8 mouse cellular contexts compared by ENCODE assay signal in genomic region chr4:63404205-63404604, GRCm38 (mm10). TPM values are rescaled to one million over a fixed set of nuclear protein-coding genes. Genes with fewer than 3 reads are reported as not detected.
A peak's percentile ranks its signal among the peaks of the same experiment; 100 is the strongest.
DNase-seq lines count a peak whose midpoint lies in the region; ATAC-seq lines count a peak whose summit lies in the region.

No protein-coding gene starts in this region.

- 0 out of 2 replicates have a peak overlapping the region, but pooled peaks have one; percentile 7 for H3K27ac ChIP-seq in liver, embryonic 11.5 days (ENCODE audit: low read depth, low read length)
- peak overlapping the region; percentile 88 for H3K27ac ChIP-seq in forebrain, embryonic 16.5 days (ENCODE audit: low read length)

- no peaks in the 10 kb centered on the region for H3K36me3 ChIP-seq in liver, embryonic 11.5 days (ENCODE audit: control insufficient read depth, insufficient read depth, low read length)
- no peaks in the 10 kb centered on the region for H3K36me3 ChIP-seq in forebrain, embryonic 16.5 days (ENCODE audit: control insufficient read depth, insufficient read depth)

- peaks cover 60% of the 10 kb centered on the region for H3K4me1 ChIP-seq in liver, embryonic 11.5 days (replicated peaks; ENCODE audit: control insufficient read depth, insufficient read depth, low read length)
- H3K4me1 ChIP-seq in forebrain, embryonic 16.5 days (replicated peaks; ENCODE audit: control insufficient read depth, insufficient read depth, low read length) = peaks cover 80% of the 10 kb centered on the region

- H3K27me3 ChIP-seq in liver, embryonic 11.5 days (replicated peaks; ENCODE audit: control insufficient read depth, insufficient read depth, low read length) = no peaks in the 10 kb centered on the region; the same call in 1 of the 2 replicates
- no peaks in the 10 kb centered on the region for H3K27me3 ChIP-seq in forebrain, embryonic 16.5 days (replicated peaks; ENCODE audit: control insufficient read depth, insufficient read depth, low read length)

- 53% methylated on average over 7 of the region's 7 CpGs for WGBS in liver, embryonic 11.5 days
- 80% methylated on average over 7 of the region's 7 CpGs for WGBS in forebrain, embryonic 16.5 days

- ATAC-seq in liver, embryonic 11.5 days (replicated peaks; ENCODE audit: low FRiP score) = no peak
- ATAC-seq in forebrain, embryonic 16.5 days = no peak

- DNase-seq in liver, embryonic 11.5 days (ENCODE audit: low spot score) = no peak
- DNase-seq in liver = no peak
- DNase-seq in lung, postnatal 25 days (ENCODE audit: low spot score) = peak; percentile 74
- DNase-seq in thymus, postnatal 10 days (ENCODE audit: low spot score in 2 of 2) = peak; percentile 54 to 61
- no peak for DNase-seq in left cerebral cortex, postnatal 14 days (ENCODE audit: low spot score in 2 of 2)
- DNase-seq in gastrocnemius, postnatal 10 days = no peak
- no peak for DNase-seq in left cerebral cortex, adult 11 months (ENCODE audit: low spot score)

- no peak overlapping the region for H3K4me3 ChIP-seq in liver, embryonic 11.5 days (ENCODE audit: low read depth, low read length)
- no peak overlapping the region for H3K4me3 ChIP-seq in forebrain, embryonic 16.5 days (replicated peaks; ENCODE audit: low read length)

- intact Hi-C loops in left cerebral cortex, postnatal 14 days (cut with DNase I) = loop anchor here (2.0 to 10.0 kb wide), 2 partner anchors 219 to 245 kb away; no protein-coding TSS in a partner anchor

- H3K9me3 ChIP-seq in liver, embryonic 11.5 days (ENCODE audit: control insufficient read depth, low read length) = no peaks in the 10 kb centered on the region
- no peaks in the 10 kb centered on the region for H3K9me3 ChIP-seq in forebrain, embryonic 16.5 days (ENCODE audit: control insufficient read depth, low read length)

- H3K4me2 ChIP-seq in liver, embryonic 11.5 days = peak overlapping the region; percentile 65
- H3K4me2 ChIP-seq in forebrain, embryonic 16.5 days (ENCODE audit: low read length) = no peak overlapping the region; the same call in 1 of the 2 replicates

- no peak overlapping the region for H3K9ac ChIP-seq in liver, embryonic 11.5 days (ENCODE audit: low read depth, low read length)
- H3K9ac ChIP-seq in forebrain, embryonic 16.5 days (replicated peaks; ENCODE audit: low read depth, low read length) = no peak overlapping the region

RNA-seq across cellular contexts. Expression of gene Akna, which starts 1.1 kb away (rescaled TPM):
- 8.8 and 8.9 TPM in 2 replicates for polyA plus RNA-seq in liver, embryonic 11.5 days (2014; fragmentation: Nextera tagmentation; extraction: Ambion mirVana)
- polyA plus RNA-seq in forebrain, embryonic 16.5 days (2015; fragmentation: Nextera tagmentation; extraction: Ambion mirVana) = 10.6 and 11.2 TPM in 2 replicates
- 1 to 10 TPM; 3.9 to 4.0 TPM for total RNA-seq in left cerebral cortex, postnatal 14 days (2021)
- 1 to 10 TPM; 2.5 to 4.4 TPM for total RNA-seq in gastrocnemius, postnatal 10 days (2021)

RNA-seq across cellular contexts. Expression of gene Orm2, which starts 42.0 kb away (rescaled TPM):
- not detected in 2 replicates for polyA plus RNA-seq in liver, embryonic 11.5 days (2014; fragmentation: Nextera tagmentation; extraction: Ambion mirVana)
- not detected in 2 replicates for polyA plus RNA-seq in forebrain, embryonic 16.5 days (2015; fragmentation: Nextera tagmentation; extraction: Ambion mirVana)
- not detected for total RNA-seq in left cerebral cortex, postnatal 14 days (2021)
- total RNA-seq in gastrocnemius, postnatal 10 days (2021) = under 1 TPM in 1 of 2 experiments, not detected in 1; 0.47 TPM

RNA-seq across cellular contexts. Expression of gene Orm3, which starts 48.2 kb away (rescaled TPM):
- not detected in 2 replicates for polyA plus RNA-seq in liver, embryonic 11.5 days (2014; fragmentation: Nextera tagmentation; extraction: Ambion mirVana)
- polyA plus RNA-seq in forebrain, embryonic 16.5 days (2015; fragmentation: Nextera tagmentation; extraction: Ambion mirVana) = not detected in 2 replicates
- not detected for total RNA-seq in left cerebral cortex, postnatal 14 days (2021)
- not detected for total RNA-seq in gastrocnemius, postnatal 10 days (2021)

RNA-seq across cellular contexts. Expression of gene Orm1, which starts 59.8 kb away (rescaled TPM):
- not detected in 2 replicates for polyA plus RNA-seq in liver, embryonic 11.5 days (2014; fragmentation: Nextera tagmentation; extraction: Ambion mirVana)
- polyA plus RNA-seq in forebrain, embryonic 16.5 days (2015; fragmentation: Nextera tagmentation; extraction: Ambion mirVana) = not detected in 2 replicates
- total RNA-seq in left cerebral cortex, postnatal 14 days (2021) = not detected
- total RNA-seq in gastrocnemius, postnatal 10 days (2021) = 1 to 10 TPM in 1 of 2 experiments, not detected in 1; 1.8 TPM

Comparison
In these comparisons a context has a peak if more than half of its experiments do, and no peak if none do; other contexts are left out.
1. DNase-seq: peak in lung, postnatal 25 days (single experiment) and thymus, postnatal 10 days (2 of 2); none in liver, embryonic 11.5 days (single experiment), liver (single experiment), left cerebral cortex, postnatal 14 days (0 of 2), gastrocnemius, postnatal 10 days (single experiment) and left cerebral cortex, adult 11 months (single experiment).